Mouse (Mus musculus) liver (tissue): Measurements from ENCODE around the gene Hrh2.

Source experiments
- DNase-seq: peaks from one replicate; pipeline ENCODE4 v3.0.0-alpha.2; 2020; ENCODE audit warnings: mixed read lengths

Gene Hrh2

DNA sequence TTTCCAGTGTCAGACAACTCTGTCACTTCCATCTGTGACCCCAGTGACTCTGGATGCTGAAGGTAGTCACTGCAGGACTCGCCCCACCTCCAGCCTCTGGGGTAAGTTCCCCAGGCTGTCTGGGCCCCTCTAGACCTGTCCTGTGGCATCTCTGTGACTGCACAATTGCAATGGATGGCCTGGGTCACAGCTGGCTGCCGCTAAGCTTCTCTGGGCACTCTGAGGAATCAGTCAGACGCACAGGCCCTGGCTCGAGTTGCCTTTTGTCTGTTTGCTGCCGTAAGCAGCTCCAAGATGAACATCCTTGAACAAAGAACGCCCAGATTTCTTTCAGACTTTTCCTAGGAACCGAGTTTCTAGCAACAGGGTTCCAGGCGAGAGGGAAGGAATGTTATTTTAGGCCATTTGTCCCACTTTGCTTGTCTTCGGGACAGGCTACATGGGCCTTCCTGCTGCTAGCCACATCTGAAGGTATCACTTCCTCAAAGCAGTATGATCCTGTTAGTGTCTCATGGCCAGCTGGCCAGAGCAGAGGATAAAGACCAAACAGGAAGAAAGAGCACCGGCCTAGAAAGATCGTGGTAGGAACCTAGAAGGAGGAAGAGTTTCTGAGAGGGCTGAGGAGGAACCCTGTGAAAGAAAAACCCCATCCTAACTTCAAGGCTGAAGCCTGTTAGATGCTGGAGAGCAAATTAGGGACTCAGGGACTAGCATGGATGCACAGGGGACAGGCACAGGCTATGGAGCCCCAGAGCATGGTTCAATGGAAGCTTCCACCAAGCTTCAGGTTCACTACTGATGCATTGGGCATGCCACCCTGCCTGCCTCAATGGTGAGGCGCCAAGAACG, 31.2 kb downstream of the Hrh2 start:
- no peak for DNase-seq

DNA sequence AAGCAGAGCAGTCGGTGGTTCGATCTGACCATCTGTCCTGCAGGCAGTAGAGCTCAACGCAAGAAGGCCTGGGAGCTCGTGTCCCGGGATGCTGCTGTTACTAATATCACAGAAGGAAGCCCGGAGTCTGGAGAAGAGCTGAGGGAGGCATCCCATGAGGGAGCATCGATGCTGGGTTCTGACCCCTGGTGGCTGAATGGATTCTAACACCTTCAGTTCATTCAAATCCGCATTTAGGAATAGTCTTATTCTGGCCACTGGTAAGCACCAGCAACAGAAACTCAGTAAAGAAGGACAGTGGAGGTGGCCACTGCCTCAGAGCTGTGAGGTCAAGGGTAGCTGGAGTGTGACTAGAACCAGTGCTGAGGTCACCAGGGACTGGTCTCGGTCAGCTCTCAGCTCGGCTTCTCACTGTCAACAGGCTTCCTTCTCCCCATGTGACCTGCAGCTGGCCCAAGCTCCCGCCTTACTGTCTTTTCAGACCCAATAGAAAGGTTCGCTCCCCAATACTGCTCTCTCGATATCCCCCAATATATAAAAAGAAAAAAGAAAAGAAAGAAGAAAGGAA, 36.1 kb downstream of the Hrh2 start:
- DNase-seq, result peak; percentile 21

DNA sequence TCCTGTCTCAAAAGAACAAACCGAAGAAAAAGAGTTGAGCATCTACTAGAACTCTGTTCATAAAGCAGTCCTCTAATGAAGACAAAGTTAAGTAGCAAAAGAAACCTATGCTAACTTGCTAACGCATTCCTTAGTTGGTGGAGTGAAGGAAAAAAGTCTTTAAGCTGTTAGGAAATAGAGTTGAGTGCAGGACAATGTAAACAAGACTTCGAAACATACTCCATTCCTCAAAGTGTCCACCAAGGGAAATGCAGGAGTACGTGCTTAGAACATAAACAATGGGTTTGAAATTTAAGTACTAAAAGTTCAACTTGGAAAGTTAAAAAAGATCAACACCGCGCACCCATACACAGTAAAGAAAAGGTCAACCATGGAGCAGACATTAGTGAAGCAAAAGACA, 38.2 kb downstream of the Hrh2 start:
- no peak for DNase-seq

DNA sequence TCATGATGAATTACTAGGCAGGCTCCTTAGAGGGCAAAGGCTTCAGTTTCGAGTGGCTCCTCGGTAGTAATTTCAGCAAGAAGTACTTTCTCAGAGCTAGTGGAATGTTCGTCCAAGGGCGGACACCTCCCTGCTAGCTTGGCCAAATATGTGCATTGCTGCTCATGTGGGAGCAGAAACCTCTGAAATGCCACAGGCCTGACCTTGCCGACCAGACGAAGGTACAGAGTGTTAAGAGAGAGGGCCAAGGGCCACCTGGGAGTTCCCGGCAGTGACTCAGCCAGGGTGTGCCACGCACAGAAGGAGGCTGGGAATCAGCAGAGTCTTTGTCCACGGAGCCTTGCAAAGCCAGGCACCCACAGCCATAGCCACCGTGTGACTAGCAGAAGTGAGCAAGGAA, 39.9 kb downstream of the Hrh2 start:
- DNase-seq, result no peak

DNA sequence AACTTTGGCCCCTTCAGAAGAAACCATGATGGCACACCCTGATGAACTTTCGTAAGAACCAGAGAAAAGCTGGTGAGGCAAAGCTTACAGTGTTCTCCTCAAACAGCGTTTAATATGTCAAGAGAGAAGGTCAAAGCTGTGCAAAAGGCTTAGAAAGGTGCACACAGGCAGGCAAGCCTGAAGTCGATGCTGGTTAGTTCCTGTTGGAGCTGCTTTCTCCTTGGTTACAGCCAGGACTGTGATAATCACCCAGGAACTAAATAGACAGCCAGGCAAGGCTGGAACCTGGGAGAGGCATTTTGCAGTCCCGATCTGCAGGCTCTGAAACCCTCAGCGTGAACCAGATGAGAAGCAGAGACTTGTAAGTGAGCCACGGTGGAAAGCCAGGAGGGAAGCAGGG, 45.6 kb downstream of the Hrh2 start:
- no peak for DNase-seq

DNA sequence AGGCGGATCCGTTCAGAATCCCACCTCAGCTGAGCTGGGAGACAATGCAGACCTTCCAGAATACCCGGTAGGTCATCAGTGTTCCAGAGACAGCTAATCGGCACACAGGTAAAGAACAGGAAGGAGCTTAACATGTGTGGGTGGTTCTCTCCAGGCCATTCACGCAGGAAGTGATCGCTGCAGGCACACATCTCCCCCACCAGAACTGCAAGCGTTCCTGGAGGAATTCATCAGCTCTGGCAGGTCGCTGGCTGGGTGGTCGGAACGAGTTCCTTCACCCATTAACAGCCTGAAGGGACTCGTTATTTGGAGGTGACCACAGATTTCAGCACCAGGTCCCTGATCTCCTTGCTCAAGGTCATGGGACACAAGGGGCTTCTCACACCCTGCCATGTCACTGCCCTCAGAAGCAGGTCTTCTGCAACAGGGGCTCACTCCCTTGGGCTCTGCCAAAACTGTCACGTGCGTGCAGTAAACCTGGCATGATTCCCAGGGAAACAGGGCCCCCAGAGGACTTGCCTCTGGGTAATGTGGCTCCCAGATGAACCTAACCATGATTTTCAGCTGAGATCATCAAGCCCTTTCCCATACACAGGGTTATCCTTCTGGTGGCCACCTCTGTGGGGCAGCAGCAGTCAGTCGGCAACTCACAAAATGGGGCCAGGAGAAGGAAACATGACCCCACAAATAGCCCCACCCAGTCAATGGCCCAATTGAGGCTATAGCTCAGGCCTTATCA, 46.8 kb downstream of the Hrh2 start:
- no peak for DNase-seq

DNA sequence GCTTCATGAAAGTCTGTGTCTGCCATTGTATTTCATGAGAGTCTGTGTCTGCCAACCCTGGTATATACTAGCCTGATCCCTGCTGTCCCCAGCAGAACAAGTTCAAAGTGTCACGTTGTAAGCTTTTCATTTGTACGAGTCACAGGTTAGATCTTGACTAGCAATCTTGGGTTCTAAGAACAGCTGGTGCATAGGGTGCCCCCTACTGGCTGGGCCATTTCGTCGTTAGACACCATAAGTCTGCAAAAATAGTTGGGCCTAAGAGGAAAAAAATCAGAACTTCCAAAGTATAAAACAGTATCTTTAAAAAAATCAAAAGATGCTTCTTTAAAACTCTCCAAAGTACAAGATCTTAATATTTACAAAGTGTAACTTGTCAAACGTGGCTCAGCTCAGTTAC, 50.5 kb downstream of the Hrh2 start:
- peak; percentile 21 for DNase-seq

DNA sequence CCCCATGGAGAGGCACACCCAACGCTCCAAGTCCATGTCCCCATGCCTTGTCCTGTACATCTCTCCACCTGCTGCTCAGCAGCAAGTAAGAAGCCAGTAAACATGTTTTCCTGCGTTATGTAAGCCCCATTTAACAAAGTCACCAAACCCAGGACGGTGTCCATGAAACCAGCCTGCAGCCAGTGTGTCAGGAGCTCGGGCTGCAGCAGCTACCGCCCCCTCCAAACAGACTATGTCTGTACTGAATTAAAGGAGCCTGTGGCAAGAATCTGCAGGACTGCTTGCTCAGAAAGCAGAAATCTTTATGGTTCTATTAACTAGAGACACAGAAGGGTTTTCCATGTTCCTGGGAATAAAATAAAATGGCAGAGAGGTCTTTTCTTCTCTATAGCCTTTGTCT, 53.3 kb downstream of the Hrh2 start:
- no peak for DNase-seq

DNA sequence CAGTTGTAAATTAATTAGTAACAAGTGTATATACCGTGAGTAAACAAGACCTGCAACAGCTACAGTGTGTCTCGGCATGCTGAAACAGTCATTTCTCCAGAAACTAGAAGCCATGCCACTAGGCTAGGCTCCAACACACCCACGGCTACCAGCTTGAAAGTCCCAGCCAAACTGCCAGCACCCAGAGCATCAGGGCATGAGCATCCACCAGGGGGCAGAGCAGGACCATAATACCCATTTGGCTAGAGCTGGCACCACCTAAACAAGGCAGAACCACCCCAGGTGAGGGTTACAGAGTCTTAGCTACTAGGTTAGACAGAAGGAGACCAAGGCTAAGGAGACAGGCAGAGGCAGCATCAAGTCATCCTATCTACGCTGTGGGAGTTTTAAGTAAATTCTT, 55.6 kb downstream of the Hrh2 start:
- peak; percentile 71 for DNase-seq

DNA sequence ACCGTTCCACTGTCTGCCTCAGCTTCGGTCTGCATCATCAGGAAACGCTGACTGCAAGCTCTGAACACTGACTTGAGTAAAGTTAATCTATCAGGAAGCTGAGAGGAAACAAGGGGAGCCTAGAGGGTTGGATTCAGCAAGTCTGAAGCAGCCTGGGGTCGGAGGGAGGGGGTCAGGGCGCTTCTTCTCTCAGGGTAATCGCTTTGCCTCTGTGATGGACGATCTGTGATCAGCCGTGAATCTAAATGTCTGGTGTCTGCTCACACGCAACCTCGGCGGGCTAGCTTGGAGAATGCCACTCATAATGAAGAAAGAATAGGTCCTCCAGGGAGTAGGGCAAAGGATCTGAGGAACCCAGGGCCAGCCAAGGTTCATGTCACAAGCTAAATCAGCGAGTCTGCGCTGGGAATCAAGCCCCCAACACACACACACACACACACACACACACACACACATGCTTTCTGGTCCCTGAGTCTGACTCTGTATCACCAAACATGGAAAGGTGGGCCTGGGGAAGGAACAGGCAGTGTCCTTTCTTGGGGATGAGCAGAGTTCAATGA, 56.6 kb downstream of the Hrh2 start:
- no peak for DNase-seq

DNA sequence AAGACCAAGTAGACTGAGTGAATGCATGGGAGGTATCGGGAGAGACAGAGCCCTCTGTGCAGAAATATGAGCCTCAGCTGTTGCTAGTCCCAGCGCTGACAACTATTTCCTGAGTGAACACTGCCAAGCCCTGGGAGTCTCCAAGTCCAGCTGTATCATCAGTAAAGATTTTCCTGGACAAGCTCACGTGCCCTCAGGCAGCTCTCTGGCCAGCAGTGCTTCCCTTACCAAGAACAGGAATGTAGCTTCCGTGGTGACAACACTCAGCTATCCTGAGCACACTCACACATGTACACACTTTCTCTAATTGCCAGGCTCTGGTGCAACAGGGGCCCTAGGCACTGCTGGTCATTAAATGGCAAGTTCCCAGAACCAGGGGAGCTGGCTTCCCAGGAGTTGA, 57.1 kb downstream of the Hrh2 start:
- DNase-seq, result peak; percentile 9

DNA sequence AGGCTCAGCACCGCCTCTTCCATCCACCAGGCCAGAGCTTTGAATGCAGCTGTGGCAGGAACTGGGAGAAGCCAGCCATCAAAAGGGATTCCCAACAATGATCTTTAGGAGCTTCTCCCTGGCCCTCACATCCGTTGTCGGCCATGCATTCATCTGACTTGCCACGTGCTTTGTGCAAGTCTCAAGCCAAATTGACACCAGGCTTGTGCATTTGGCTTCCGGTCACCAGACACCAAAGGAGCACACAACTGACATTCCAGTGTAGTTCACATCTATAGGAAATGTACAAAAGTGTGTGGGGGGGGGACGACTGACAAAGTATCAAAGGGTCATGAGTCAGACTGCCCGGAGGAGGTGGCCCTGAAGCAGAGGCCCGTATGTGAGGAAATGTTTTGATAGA, 58.4 kb downstream of the Hrh2 start:
- DNase-seq, result no peak

DNA sequence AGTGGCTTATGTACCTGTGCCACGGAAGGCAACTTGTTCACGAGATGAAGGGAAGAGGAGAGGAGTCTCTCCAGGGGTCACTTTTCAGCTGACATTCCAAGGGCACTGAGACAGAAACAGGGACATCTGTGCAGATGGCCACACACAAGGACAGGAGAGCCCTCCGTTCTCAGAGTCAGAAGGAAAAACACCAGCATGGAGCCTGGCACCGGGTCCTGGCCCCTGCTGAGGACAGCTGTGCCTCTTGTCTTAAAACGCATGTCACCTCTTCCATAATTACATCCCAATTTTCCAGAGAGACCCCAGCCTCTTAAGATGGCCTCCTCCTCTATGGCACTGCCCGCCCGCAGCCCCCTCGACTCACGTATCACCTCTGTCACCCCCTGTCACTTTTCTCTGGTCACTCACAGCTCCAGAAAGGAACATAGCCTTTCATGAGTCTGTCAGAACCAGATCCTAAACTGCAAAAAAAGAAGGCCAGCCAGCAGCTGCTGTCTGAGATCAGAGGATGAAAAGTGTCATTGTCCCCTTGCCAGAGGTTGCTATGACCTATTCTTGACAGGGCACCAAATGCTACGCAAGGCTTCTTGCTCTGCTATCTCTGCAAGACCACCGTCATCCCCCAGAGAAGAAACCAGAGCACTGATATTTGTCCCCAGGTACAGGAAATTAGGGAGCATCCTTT, 59.8 kb downstream of the Hrh2 start:
- no peak for DNase-seq

DNA sequence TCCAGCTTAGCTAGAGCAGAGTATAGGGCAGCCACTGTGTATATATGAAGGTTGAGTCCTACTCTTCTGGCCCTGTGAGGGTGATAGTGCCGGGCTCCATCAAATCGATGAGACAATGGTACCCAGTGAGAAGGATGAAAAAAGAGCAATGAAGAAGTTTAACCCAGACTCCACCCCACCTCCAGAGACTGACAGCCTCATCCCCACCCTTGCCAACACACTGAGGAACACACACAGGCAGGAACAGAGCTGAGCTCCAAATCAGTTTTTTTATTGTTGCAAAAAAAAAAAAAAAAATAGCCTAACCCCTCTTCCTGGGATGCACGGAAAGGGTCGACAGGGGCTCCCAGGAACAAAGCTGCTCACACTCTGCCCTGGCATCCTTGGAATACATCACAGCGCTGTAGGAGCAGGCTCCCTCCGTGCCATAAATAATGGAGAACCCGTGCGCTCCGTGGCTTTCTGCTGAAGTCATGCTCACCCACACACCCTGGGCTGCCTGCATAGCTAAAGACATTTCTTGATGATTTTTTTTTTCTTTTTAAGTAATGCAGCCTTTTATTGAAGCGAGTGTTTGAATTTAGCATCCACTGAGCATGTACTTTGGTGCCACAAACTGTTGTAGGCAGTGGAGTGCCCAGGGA, 65.8 kb downstream of the Hrh2 start:
- no peak for DNase-seq

DNA sequence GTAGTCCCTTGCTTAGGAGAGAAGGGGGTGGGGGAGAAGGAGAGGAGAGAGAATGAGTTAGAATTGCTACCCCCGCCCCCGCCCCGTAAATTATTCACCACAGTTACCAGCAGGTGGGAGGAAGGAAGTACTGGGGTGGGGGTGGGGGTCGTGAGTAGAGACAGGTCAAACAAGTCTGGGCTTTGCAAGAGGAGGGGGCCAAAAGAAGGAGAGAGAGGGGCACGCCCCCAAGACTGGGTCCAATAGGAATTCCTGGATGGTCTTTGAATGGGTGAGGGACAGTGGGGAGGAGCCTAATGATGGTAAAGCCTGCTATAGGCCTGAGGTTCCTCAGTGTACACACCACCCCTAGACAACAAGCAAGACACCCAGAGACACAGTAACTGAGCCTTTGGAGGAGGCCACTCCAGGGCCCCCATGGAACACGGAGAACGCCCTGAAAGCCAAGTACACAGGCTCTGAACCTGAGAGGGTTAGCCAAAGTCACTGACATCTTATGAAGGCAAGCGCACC, 66.4 kb downstream of the Hrh2 start:
- DNase-seq, result no peak

DNA sequence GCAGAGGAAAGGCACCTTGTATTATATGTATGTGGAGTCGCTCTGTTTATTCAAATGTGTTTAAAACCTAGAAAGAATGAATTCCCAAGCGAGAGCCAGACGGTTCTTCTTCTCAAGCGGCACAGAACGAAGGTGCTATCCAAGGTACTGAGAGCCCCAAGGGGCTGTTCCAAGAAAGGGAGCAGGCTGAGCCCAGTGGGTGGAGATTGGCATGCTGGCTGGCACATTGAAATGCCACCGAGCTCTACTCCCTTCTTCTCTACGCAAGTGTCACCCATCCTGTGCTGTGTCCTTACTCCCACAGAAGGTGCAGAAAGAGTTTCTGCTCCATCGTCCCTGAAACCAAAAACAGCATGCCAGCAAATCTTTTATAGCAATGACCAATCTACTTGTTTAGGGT, 68.4 kb downstream of the Hrh2 start:
- no peak for DNase-seq

DNA sequence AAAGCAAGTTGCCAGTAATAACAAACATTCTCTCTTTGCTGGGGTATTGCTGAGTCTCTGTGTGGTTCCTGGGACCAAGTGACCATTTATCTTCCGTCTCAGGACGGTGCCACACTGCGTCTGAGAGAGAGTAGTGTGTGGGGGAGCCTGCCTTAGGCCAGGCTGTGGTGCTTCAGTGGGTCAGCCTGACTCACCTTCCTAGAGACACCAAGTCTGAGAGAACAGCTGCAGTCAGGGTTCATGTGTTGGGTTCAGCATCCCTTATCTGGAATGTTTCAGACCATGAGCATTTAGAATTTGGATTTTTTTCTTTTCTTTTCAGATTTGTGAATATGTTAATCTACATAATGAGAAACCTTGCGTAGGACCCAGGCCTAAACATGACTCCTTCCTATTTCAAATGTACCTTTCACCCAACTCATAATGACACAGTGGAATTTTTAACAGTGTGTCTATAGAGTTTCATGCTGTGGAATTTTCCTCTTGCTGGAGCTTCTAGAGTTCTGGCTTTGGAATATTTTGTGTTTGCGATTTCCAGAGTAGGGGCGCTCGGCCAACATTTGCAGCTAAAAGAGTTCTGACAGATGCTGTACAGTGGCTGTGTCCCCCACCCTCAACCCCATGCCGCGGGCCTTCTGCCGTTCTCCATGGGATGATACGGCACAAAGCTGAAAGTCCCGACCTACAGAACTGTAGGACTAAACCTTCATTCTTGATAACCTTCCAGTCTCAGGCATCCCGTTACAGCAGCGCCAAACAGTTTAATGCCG, 71.0 kb downstream of the Hrh2 start:
- DNase-seq, result no peak

DNA sequence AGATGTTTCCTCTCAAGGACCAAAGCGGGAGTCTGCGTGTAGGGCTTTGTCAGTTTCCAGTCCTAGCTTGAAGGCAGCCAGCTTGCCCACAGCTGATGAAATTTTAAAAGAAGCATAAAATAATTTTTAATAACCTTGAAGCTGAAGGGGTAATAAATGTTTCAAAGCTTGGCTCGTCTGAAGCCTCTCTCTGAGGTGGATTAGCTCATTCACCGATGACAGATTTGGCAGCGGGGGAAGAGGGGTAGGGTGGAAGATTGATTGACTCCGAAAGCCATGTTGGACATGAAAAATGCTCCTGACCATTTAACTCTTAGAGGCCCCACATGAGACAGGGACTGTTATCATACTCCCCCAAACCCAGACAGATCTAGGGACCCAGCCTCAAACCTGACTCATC, 71.7 kb downstream of the Hrh2 start:
- DNase-seq, result no peak

DNA sequence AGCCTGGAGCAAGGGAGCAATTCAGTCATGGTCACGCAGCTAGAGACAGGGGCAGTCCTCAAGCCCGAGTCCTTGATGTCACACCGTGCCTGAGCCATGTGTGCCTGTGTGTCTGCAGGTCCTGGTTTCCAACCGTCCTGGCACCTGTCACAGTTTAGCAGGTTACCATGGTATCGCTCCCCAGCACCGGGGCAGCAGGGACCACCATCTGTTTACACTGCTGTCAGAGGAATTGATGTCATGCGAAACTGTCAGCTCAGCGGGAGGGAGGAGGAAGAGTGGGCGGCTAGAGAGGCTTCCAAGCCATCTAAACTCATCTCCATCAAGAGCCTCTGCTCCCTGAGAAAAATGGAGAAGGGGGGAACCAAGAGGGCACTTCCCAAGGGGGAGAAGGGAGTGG, 74.5 kb downstream of the Hrh2 start:
- DNase-seq, result no peak

DNA sequence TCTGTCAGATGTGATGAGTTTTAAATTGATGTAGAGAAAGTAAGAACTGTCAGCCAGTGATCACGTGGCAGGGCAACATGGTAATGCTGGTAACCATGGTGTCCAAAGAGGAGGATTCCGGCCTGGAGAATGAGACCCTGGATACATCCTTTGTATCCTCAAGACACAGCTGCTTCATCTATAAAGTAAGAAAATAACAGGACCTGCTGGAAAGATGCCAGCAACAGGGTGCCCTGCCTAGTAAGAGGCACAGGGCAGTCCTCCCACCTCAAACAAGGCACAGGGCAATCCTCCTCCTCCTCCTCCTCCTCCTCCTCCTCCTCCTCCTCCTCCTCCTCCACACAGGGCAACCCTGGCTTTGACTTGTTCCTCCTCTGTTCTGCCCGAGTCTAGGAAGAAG, 77.2 kb downstream of the Hrh2 start:
- DNase-seq, result no peak

DNA sequence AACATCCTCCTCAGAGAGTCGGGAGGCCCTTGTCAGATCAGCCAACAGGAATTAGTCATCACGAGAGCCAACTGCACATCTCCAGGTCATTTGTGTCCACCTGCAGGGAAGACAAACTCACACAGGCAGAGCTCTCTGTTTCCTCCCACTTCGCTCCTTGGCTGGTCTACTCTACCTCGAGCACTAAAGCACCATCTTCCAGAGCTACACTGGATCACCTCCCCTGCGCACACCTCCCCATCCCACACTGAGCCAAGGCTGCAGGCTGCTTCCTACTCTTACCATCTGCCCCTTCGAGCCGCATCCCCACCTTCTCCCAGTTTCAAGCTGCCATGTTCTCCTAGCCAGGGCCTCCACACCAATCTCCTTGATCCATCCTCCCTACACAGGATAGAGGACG, 77.7 kb downstream of the Hrh2 start:
- DNase-seq, result no peak

DNA sequence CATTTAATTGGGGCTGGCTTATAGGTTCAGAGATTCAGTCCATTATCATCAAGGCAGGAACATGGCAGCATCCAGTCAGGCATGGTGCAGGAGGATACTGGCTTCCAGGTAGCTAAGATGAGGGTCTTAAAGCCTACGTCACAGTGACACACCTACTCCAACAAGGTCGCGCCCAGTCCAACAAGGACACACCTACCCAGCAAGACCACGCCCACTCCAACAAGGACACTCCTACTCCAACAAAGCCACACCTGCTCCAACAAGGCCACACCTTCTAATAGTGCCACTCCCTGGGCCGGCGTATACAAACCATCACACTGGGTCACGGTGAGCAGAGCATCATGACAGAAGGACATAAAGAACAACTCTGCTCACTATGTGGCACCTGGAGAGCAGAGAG, 80.1 kb downstream of the Hrh2 start:
- no peak for DNase-seq
